Mouse (Mus musculus) heart, embryonic 14.5 days (tissue): ENCODE results near the gene Numa1. TPM values are rescaled to one million over a fixed set of nuclear protein-coding genes. Genes with fewer than 3 reads are reported as not detected.

Experiments
- ATAC-seq: fragments of 200-750 bp; cut with Nextera tagmentation; 2 replicates; pipeline ENCODE4 v1.8.0; 2017; ENCODE audit warnings: low read depth, moderate TSS enrichment; ENCODE audit not compliant: insufficient number of reproducible peaks, insufficient read depth, low FRiP score
- H3K27ac ChIP-seq, 2 experiments: fragments of 200-500 bp in 1 of 2; fragments of 300-500 bp in 1 of 2; sonication (generic) in 1 of 2; replicated peaks in 1 of 2; 2 replicates each; pipeline ENCODE4 v1.5.1; 2012 to 2014; ENCODE audit warnings: low read depth in 2 of 2, low read length in 2 of 2, control low read depth in 1 of 2, mild to moderate bottlenecking in 1 of 2, mixed read lengths in 1 of 2; ENCODE audit not compliant: control insufficient read depth in 1 of 2, insufficient read depth in 1 of 2
- H3K27me3 ChIP-seq: fragments of 300-500 bp; sonication (generic); 2 replicates; pipeline ENCODE4 v1.6.1; 2014; ENCODE audit warnings: mild to moderate bottlenecking, low read length, control low read depth; ENCODE audit not compliant: control insufficient read depth, insufficient read depth
- H3K36me3 ChIP-seq: fragments of 300-500 bp; sonication (generic); 2 replicates; pipeline ENCODE4 v1.6.1; 2014; ENCODE audit warnings: mild to moderate bottlenecking, control low read depth, low read length, mixed read lengths; ENCODE audit not compliant: control insufficient read depth, insufficient read depth
- H3K4me1 ChIP-seq, 2 experiments: fragments of 200-500 bp in 1 of 2; fragments of 300-500 bp in 1 of 2; sonication (generic) in 1 of 2; 2 replicates each; pipeline ENCODE4 v1.6.1; 2012 to 2014; ENCODE audit warnings: low read length in 2 of 2, control low read depth in 1 of 2, mixed read lengths in 1 of 2; ENCODE audit not compliant: control insufficient read depth in 2 of 2, insufficient read depth in 2 of 2
- H3K4me2 ChIP-seq: fragments of 300-500 bp; sonication (generic); 2 replicates; pipeline ENCODE4 v1.6.1; 2014; ENCODE audit warnings: mild to moderate bottlenecking, low read length
- H3K4me3 ChIP-seq, 2 experiments: fragments of 200-500 bp in 1 of 2; fragments of 300-500 bp in 1 of 2; sonication (generic) in 1 of 2; 2 replicates each; pipeline ENCODE4 v1.5.1; 2012 to 2014; ENCODE audit warnings: low read length in 2 of 2, mild to moderate bottlenecking in 2 of 2, control low read depth in 1 of 2, low read depth in 1 of 2, moderate library complexity in 1 of 2; ENCODE audit not compliant: control insufficient read depth in 1 of 2, insufficient read depth in 1 of 2
- H3K9ac ChIP-seq: fragments of 300-500 bp; sonication (generic); 2 replicates; pipeline ENCODE4 v1.6.1; 2014; ENCODE audit warnings: mild to moderate bottlenecking, low read length
- H3K9me3 ChIP-seq: fragments of 300-500 bp; sonication (generic); 2 replicates; pipeline ENCODE4 v1.6.1; 2016; ENCODE audit warnings: low read length, control low read depth; ENCODE audit not compliant: control insufficient read depth
- WGBS: fragments of 180-500 bp; shearing (Covaris S2); extraction: QIAGEN DNeasy Blood & Tissue Kit; methylation state at CpG from one replicate; pipeline ENCODE4 v1.1.7; 2014; 5-methylcytosine and 5-hydroxymethylcytosine counted together
- polyA plus RNA-seq: library from polyadenylated mRNA; unstranded; fragments of >200 nt; fragmentation: Nextera tagmentation; extraction: Ambion mirVana; gene quantifications from 2 replicates; pipeline ENCODE4 v1.2.1, GENCODE M21; 2014

The Numa1 gene
- polyA plus RNA-seq, 1 experiment from 2014 or later: 62.5 TPM

DNA sequence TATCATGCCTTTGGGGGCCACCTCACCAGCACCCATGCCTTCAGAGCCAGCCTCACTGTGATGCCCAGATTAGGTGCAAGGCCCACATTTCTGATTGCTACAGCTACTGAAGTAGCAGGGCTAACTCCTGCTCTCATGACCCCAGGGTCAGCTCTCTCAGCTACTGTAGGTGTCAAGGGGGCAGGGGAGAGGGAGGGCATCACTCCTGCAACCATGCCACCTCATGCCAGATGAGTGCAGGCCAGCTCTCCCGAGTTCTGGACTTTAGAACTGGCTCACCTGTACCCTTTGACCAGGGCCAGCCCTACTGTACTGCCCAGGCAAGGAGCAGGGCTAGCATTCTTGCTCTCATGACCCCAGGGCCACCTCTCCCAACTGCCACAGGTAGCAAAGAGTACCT lies 48.8 kb downstream of the Numa1 start:
- Histone ChIP-seq H3K36me3 (peaks cover 67% of the 10 kb centered on the region), H3K9ac (no peak overlapping the region), H3K27ac (no peak overlapping the region), H3K4me1 (no peaks in the 10 kb centered on the region), H3K4me3 (no peak overlapping the region), H3K4me2 (no peak overlapping the region), H3K27me3 (no peaks in the 10 kb centered on the region), H3K9me3 (no peaks in the 10 kb centered on the region)
- ATAC-seq: peak; percentile 31; the same call in 1 of the 2 replicates
- WGBS: 89% methylated on average over 1 of the region's 1 CpGs

DNA sequence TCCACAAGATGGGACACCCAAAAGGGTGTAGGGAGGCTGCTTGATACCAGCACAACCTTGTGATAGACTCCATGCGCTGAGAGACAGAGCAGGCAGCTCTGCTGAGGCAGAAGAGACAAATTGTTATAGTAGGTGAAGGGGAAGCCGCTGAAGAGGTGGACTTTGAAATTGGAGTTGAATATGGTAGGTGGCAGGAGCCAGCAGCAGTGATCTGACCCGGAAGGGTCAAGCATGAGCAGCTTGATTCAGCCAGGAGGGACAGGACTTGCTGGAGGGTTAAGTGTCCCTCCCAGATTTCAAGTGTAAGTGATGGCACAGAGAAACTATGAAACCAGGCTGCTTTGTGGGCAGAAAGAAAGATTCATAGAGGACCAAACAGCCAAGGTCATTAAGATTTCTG lies 51.2 kb downstream of the Numa1 start:
- Histone ChIP-seq H3K4me2 (no peak overlapping the region), H3K36me3 (peaks cover 82% of the 10 kb centered on the region), H3K9ac (no peak overlapping the region), H3K27ac (no peak overlapping the region), H3K4me3 (no peak overlapping the region), H3K9me3 (no peaks in the 10 kb centered on the region), H3K4me1 (no peaks in the 10 kb centered on the region), H3K27me3 (no peaks in the 10 kb centered on the region)
- WGBS: 91% methylated on average over 3 of the region's 3 CpGs
- ATAC-seq: no peak

- H3K27ac ChIP-seq: no peak overlapping the region
- no peak overlapping the region for H3K4me2 ChIP-seq
- WGBS: 87% methylated on average over 3 of the region's 3 CpGs
- H3K9me3 ChIP-seq: no peaks in the 10 kb centered on the region
- H3K27me3 ChIP-seq: no peaks in the 10 kb centered on the region
- H3K4me1 ChIP-seq: no peaks in the 10 kb centered on the region
- no peak overlapping the region for H3K9ac ChIP-seq
- peaks cover 100% of the 10 kb centered on the region for H3K36me3 ChIP-seq
- ATAC-seq: no peak
- no peak overlapping the region for H3K4me3 ChIP-seq
These were observed 60.3 kb downstream of the Numa1 start for GRCm38 (mm10) chr7:101994241-101994640.

DNA sequence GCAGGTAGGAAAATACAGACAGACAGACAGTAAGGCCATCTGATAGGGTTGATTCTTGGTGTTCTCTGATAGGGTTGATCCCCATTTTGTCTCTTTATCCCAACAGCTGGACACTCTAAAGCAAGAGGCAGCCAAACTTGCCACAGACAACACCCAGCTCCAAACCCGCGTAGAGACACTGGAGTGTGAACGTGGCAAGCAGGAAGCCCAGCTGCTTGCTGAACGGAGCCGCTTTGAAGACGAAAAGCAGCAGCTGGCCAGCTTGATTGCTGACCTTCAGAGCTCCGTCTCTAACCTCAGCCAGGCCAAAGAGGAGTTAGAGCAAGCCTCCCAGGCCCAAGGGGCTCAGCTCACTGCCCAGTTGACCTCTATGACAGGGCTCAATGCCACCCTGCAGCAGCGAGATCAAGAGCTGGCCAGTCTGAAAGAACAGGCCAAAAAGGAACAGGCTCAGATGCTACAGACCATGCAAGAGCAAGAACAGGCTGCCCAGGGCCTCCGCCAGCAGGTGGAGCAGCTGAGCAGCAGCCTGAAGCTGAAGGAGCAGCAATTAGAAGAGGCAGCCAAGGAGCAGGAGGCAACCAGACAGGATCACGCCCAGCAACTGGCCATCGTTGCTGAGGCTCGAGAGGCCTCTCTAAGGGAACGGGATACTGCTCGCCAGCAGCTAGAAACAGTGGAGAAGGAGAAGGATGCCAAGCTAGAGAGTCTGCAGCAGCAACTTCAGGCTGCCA lies 64.5 kb downstream of the Numa1 start:
- Histone ChIP-seq H3K36me3 (peaks cover 100% of the 10 kb centered on the region), H3K27me3 (no peaks in the 10 kb centered on the region), H3K4me2 (no peak overlapping the region), H3K9ac (no peak overlapping the region), H3K27ac (peak overlapping the region in 1 of 2 experiments; percentile 55; a peak in 2 of 4 replicates), H3K4me3 (no peak overlapping the region), H3K9me3 (no peaks in the 10 kb centered on the region), H3K4me1 (no peaks in the 10 kb centered on the region)
- WGBS: 50% methylated on average over 14 of the region's 14 CpGs
- no peak for ATAC-seq

DNA sequence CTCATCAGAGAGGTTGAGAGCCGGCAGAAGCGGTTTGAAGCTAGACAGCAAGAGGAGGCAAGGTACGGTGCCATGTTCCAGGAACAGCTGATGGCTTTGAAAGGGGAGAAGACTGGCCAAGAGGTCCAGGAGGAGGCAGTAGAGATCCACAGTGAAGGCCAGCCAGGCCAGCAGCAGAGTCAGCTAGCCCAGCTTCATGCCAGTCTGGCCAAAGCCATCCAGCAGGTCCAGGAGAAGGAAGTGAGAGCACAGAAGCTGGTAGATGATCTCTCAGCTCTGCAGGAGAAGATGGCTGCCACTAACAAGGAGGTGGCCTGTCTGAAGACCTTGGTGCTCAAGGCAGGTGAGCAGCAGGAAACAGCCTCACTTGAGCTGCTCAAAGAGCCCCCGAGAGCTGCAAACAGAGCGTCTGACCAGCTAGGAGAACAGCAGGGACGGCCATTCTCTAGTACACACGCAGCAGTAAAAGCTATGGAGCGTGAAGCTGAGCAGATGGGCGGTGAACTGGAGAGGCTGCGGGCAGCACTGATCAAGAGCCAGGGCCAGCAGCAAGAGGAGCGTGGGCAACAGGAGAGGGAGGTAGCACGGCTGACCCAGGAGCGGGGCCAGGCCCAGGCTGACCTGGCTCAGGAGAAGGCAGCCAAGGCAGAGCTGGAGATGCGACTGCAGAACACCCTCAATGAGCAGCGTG lies 65.7 kb downstream of the Numa1 start:
- no peak for ATAC-seq
- WGBS: 94% methylated on average over 15 of the region's 15 CpGs
- Histone ChIP-seq H3K4me1 (no peaks in the 10 kb centered on the region), H3K36me3 (peaks cover 99% of the 10 kb centered on the region), H3K9ac (no peak overlapping the region), H3K4me2 (no peak overlapping the region), H3K27ac (no peak overlapping the region), H3K27me3 (no peaks in the 10 kb centered on the region), H3K9me3 (no peaks in the 10 kb centered on the region), H3K4me3 (no peak overlapping the region)

- no peak overlapping the region for H3K27ac ChIP-seq
- WGBS: 91% methylated on average over 8 of the region's 8 CpGs
- H3K27me3 ChIP-seq: no peaks in the 10 kb centered on the region
These were observed 66.4 kb downstream of the Numa1 start for GRCm38 (mm10) chr7:102000296-102000695.

DNA sequence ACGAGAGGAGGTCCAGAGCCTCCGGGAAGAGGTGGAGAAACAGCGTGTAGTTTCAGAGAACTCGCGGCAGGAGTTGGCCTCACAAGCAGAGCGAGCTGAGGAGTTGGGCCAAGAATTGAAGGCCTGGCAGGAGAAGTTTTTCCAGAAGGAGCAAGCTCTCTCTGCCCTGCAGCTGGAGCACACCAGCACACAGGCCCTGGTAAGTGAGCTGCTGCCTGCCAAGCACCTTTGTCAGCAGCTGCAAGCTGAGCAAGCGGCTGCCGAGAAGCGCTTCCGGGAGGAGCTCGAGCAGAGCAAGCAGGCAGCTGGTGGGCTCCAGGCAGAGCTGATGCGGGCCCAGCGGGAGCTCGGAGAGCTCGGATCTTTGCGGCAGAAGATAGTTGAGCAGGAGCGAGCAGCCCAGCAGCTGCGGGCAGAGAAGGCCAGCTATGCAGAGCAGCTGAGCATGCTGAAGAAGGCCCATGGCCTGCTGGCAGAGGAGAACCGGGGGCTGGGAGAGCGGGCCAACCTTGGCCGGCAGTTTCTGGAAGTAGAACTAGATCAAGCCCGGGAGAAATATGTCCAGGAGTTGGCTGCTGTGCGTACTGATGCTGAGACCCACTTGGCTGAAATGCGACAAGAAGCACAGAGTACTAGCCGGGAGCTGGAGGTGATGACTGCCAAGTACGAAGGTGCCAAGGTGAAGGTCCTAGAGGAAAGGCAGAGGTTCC lies 67.2 kb downstream of the Numa1 start:
- ATAC-seq: no peak
- Histone ChIP-seq H3K36me3 (peaks cover 99% of the 10 kb centered on the region), H3K27me3 (no peaks in the 10 kb centered on the region), H3K27ac (no peak overlapping the region), H3K4me3 (no peak overlapping the region), H3K9ac (no peak overlapping the region), H3K4me2 (no peak overlapping the region), H3K4me1 (no peaks in the 10 kb centered on the region), H3K9me3 (no peaks in the 10 kb centered on the region)
- WGBS: 86% methylated on average over 26 of the region's 26 CpGs

More at GRCm38 (mm10) chr7:102000296-102000695, 66.4 kb downstream of the Numa1 start:
- no peak overlapping the region for H3K4me2 ChIP-seq
- H3K36me3 ChIP-seq: peaks cover 99% of the 10 kb centered on the region
- H3K4me3 ChIP-seq: no peak overlapping the region
- H3K9me3 ChIP-seq: no peaks in the 10 kb centered on the region
- no peaks in the 10 kb centered on the region for H3K4me1 ChIP-seq
- no peak overlapping the region for H3K9ac ChIP-seq
- ATAC-seq: no peak
